Mouse (Mus musculus): Measurements from ENCODE around the gene Slain2. TPM values are rescaled to one million over a fixed set of nuclear protein-coding genes. Genes with fewer than 3 reads are reported as not detected.
"Not testable (repeated sequence)": the region's sequence is repeated elsewhere in the genome, so short reads cannot be mapped to it uniquely, and the experiment has no call there.

Gene Slain2
- total RNA-seq, 4 experiments from 2014 or later = 104 to 133 (median 117) TPM

- DNase-seq (ENCODE audit: low spot score in 2 of 2) = not testable (repeated sequence)
These were observed 97.7 kb downstream of the Slain2 start for GRCm38 (mm10) chr5:73011806-73012205.

GRCm38 (mm10) chr5:73012884-73013610, 98.9 kb downstream of the Slain2 start:
- DNase-seq (ENCODE audit: low spot score in 2 of 2) = not testable (repeated sequence)

- not testable (repeated sequence) for DNase-seq (ENCODE audit: low spot score in 2 of 2)
These were observed 99.6 kb downstream of the Slain2 start for GRCm38 (mm10) chr5:73013611-73014287.

GRCm38 (mm10) chr5:73014745-73015144, 100.6 kb downstream of the Slain2 start:
- DNase-seq (ENCODE audit: low spot score in 2 of 2) = no peak

GRCm38 (mm10) chr5:73023801-73024200, 109.7 kb downstream of the Slain2 start:
- no peak for DNase-seq (ENCODE audit: low spot score in 2 of 2)

Other genes with a start within 250 kb of the Slain2 start
- gene Txk, start 161.5 kb upstream of the Slain2 start, total RNA-seq (2022) = not detected
- gene Tec, start 45.8 kb upstream of the Slain2 start, total RNA-seq (2022) = 1 to 10 TPM; 1.1 to 2.6 (median 1.6) TPM
- gene Gm10135, start 60.4 kb downstream of the Slain2 start, total RNA-seq (2022) = not detected
- gene Slc10a4, start 92.6 kb downstream of the Slain2 start, total RNA-seq (2022) = not detected